Mouse (Mus musculus) left cerebral cortex, postnatal 25 days (tissue): Measurements from ENCODE around the gene Rab37. TPM values are rescaled to one million over a fixed set of nuclear protein-coding genes. Genes with fewer than 3 reads are reported as not detected.

Source experiments
- DNase-seq, 2 experiments: peaks; one replicate each; pipeline ENCODE4 v3.0.0; 2022; ENCODE audit warnings: low spot score in 2 of 2, mixed read lengths in 1 of 2
- intact Hi-C: fragments of 180-260 bp; cut with DNase I; formaldehyde crosslinking; loops from one replicate; pipeline ENCODE4 v1.15.1; 2025
- total RNA-seq, 2 experiments: library from RNA; stranded (reverse); gene quantifications; 2 replicates each; pipeline ENCODE4 v1.2.3; 2021

Gene Rab37
- total RNA-seq, 2 experiments from 2014 or later, result 0.76 to 0.99 TPM

DNA sequence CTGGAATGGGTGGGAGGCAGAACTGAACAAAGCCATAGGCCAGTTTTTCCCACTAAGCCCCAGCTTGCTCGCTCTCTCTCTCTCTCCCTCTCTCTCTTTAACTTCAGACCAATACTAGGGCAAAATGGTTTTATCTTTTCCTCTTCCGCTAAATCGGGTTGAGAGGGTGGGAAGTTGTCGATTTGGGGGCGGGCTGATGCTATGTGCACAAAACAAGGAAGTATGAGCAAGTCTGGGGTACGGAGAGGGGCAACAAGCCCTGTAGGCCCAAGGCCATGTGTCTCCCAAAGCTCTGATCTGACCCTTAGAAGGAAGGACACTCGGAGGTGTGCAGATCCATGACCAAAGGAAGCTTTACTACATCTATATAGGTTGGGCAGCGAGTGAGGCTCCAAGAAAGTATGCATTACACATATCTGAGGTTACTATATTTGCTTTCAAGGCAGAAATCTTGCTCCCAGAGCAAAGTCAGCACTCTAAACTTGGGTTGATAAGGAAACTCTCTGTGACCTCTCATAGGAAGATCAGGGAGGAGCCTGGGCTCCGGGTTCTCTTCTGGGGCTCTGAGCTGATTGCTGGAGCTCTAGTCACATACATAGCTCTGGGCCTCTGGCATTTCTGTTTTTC is 70.5 kb downstream of the Rab37 start:
- intact Hi-C loops, result loop anchor here (2.0 kb wide), 2 partner anchors 15 to 109 kb away; no protein-coding TSS in a partner anchor
- no peak for DNase-seq

DNA sequence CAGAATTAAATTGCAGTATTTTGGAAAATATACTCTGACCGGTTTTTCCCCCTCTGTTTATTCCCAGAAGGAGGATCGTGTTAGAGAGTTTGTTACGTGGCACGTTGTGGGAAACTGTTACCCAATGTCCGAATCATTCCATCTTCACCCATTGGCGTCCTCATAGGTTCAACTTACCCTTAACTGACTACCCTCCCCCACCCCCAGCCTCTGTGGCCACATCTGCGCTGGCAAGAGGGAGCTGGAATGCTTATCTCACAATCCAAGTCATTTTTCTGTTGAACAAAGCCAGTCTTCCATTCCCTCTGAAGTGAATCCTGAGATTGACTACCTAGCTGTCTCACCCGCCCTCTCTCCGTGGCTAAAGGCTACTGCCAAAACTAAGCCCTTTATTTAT is 71.0 kb downstream of the Rab37 start:
- DNase-seq, result no peak

DNA sequence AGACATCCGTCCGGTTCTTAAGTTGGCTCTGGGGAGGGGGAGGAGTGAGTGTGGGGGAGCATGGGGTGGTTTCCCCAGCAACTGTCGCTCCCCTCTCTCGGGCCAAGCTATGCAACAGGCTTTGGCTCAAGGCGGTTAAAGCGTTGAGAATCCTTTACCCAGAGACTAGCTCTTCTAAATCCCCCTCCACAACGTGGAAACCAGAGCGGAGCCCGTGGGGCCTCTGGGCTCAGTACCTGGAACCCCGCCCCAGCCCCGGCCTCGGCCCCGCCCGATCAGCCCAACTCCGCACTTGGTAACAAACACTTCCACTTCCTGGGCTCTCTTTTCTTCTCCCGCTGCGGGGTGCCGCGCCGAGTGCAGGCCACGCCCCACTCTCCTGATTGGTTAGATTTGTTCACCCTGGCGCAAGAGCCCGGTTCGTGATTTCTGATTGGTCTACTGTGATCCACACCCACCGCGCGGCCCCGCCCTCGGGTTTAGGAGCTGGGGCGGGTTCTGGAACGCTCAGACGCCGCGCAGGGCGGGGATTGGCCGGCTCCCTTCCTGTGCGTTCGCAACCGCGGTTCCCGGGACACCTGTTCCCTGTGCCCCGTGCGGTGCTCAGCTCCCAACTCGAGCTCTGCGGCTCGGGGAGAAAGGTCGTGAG is 71.7 kb downstream of the Rab37 start, which contains the start of gene Slc9a3r1:
TSS of gene Slc9a3r1 (plus strand) at position 510 of the 649 bp plus-strand sequence.
- intact Hi-C loops, result loop anchor here (2.0 kb wide), 1 partner anchor 14 kb away; no protein-coding TSS in a partner anchor

More for the DNA sequence above, 71.0 kb downstream of the Rab37 start:
- intact Hi-C loops, result loop anchor here (2.0 kb wide), 1 partner anchor 15 kb away; no protein-coding TSS in a partner anchor

DNA sequence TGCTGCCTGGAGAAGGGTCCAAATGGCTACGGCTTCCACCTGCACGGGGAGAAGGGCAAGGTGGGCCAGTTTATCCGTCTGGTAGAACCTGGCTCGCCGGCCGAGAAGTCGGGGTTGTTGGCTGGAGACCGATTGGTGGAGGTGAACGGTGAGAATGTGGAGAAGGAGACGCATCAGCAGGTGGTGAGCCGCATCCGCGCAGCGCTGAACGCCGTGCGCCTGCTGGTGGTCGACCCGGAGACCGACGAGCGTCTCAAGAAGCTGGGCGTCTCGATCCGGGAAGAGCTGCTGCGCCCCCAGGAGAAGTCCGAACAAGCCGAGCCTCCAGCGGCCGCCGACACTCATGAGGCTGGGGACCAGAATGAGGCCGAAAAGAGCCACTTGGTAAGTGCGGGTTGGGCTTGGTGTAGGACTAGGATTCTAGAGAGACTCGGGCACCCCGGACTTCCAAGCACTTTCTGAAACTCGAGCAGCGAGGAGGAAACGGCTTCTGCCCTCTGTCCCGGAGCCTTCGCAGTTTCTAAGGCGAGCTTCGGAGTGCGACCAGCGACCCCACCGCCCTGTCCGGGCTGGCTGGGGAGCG is 72.4 kb downstream of the Rab37 start:
- intact Hi-C loops, result loop anchor here (2.0 kb wide), 1 partner anchor 13 kb away; no protein-coding TSS in a partner anchor
- DNase-seq, result no peak

More for the DNA sequence above, 71.7 kb downstream of the Rab37 start, which contains the start of gene Slc9a3r1:
- DNase-seq, result peak; percentile 90 to 94

DNA sequence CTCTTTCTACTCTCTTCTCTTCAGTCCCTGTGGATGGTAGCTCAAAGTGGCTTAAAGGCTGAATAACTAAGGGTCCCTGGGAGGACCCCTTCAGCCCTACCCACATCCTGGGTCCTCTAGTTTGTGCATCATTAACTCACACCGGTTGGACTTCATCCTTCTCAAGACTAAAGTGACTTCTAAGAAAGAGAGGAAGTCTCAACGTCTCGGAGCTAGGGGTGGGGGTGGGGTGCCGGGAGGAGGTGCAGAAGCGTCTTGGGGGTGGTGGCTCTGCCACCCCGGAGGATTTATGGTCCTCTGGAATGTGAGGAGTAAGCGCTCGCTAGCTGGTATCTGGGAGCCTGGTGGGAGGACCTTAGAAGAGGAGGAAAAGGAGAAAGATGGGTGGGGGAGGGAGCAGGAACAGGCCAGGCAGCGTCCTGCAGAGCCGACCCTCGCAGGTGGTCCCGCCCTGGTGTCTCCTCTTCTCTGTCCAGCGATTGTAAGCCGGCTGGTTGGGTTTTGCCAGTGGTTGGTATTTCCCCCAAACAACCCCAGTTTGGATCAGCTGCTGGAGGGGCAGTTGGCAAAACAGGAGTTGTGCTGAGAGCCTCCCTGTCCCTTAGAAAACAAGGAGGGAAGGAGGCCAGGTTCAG is 73.2 kb downstream of the Rab37 start:
- DNase-seq, result no peak

DNA sequence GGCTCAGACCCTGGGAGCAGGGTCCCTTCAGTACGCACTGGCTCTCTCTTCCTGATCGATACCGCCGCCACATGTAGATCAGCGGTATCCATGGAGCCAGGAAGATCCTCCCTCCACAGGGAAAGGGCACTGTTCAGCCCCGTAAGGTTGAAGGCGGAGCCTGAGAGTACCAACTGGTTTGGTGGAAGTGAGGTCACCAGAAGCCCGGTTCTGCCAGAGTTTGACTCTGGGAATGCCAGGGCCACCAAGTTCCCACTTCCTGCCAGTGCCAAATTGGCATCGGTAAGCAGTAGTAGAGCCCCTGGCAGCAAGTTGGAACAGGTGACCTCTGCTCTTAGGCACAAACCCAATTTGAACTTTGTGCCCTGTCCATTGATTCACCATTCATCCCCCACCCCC is 73.7 kb downstream of the Rab37 start:
- DNase-seq, result peak; percentile 21 to 54
- intact Hi-C loops, result no loop called here

More for the DNA sequence above, 73.2 kb downstream of the Rab37 start:
- intact Hi-C loops, result no loop called here

DNA sequence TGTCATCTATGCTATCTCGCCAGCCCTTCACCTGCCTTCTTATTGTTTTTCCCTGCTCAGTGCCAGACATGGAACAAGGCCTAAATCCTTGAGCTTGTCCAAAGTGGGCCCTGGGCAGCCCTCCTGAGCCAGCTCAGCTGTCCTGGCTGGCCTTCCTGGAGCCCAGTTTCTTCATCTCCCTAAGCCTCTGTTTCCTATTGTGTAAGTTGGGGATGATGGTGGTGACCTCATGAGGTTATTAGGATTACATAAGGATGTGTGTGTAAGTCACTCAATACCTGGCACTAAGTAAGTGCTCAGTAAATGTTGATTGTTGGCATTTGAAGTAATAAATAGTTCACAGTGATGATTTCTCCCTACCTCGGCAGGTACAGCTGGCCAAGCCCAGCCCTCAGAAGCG is 75.5 kb downstream of the Rab37 start:
- intact Hi-C loops, result no loop called here
- DNase-seq, result no peak

DNA sequence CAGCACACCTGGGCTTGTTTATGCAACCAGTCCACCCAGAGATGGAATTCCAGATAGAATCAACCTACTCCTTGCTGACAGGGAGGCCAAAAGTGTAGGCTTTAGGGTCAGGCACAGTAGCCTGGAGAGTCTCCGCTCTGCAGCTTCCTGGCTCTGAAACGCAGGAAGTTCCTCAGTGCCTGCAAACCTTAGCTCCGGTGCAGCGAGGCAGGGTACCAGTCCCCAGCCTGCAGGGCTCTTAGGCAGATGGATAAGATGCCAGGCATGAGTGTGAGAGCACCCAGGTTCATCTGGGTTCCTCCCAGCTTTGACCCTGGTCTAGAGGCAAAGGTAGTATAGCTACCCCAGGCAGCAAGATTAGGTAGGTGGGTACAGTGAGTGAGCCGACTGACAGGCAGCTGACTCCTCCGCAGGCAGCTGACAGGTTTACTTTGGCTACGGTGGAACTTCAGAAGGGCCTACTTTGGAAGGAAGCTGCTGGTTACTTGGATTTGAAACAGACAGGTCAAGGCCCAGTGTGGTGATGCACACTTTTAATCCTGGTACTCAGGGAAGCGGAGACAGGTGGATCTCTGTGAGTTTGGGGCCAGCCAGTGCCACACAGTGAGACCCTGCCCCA is 76.5 kb downstream of the Rab37 start:
- DNase-seq, result no peak
- intact Hi-C loops, result no loop called here

DNA sequence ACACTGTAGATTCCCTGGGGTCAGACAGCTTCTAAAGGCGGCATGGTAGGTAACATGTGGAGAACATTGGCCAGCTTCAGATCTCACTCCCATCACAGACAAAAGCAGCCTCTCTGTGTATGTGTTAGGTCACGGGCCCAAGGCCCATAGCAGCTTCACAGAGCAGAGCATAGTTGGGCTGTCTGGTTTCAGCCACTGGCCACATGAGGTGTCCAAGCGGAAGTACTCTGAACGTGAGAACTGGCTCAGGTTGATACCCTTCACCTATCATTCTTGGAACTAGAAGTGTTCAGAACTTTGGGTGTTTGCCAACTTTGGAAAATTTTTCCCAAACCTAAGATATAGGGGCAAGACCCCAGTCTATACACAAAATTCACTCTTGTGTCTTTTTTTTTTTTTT is 78.2 kb downstream of the Rab37 start:
- intact Hi-C loops, result no loop called here
- DNase-seq, result no peak

DNA sequence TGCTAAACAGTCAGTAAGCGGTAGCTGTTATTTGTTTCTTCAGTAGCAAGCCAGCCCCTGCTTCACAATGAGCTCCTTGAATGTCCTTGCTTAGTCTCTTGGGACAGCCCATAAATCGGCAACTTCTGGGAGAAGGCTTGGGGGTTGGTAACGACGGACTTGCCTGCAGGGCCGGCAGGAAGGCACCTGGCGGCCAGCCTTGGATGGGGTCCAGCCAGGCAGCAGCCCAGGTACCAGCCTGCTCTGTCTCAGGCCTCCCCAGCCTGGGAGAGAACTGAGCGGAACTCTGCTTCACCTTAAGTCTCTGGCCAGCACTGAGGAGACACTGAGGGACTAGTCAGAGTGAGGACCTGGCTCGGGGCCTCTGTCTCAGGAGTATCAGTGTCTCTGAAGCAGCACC is 79.9 kb downstream of the Rab37 start:
- intact Hi-C loops, result no loop called here
- no peak for DNase-seq

DNA sequence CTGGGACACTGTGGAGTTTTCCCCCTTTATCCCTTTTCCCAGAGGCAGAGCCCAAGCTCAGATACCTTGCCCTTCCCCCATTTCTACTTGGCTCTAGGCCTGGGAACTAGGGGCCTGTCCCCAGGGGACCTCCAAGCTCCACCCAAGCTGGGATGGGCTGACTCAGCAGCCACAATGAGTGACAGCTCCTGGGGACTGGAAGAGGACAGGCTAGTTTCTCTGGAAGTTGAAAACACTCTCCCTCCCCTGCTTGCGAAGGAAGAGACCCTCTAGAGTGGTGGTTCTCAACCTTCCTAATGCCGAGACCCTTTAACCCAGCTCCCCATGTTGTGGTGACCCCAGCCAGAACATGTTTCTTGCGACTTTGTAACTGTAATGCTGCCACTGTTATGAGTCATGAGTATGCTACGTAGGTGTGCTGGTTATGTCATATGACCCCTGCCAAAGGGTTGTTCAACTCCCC is 81.6 kb downstream of the Rab37 start:
- no peak for DNase-seq
- intact Hi-C loops, result no loop called here

DNA sequence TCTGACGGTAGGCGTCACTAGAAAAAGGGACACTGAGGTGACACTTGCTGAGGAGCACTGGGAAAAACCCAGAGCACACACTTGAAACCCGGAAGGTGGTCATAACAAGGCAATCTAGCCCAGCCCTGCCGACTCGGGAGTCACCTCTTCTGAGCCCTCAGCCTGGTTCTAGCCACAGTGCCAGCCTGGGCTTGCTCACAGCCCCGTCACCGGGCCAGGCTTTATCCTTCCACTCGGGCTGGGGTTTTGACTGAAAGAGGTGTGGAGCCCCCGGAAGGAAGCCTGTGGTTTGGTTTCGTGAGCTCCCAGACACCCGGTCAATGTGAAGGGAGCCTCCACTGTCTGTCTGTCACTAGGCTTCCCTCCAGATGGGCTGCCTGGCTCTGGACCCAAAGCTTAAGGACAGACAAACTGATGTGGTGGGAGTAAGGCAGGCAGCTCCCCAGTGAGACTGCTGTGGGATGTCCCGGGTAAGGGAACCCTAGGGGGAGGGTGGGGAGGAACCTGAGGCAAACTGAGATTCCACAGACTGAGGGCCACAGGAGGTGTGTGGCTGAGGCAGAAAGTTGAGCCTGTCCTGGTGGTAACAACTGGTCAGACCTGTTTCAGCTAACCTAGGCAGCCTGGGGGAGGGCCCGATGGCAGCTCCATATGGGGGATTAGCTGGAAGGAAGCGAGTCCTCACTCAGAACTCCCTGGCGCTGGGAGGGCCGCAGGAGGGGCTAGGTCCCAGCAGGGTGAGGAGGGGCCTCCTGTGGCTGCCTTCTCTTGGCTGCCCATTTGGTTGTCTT is 82.5 kb downstream of the Rab37 start:
- no peak for DNase-seq

DNA sequence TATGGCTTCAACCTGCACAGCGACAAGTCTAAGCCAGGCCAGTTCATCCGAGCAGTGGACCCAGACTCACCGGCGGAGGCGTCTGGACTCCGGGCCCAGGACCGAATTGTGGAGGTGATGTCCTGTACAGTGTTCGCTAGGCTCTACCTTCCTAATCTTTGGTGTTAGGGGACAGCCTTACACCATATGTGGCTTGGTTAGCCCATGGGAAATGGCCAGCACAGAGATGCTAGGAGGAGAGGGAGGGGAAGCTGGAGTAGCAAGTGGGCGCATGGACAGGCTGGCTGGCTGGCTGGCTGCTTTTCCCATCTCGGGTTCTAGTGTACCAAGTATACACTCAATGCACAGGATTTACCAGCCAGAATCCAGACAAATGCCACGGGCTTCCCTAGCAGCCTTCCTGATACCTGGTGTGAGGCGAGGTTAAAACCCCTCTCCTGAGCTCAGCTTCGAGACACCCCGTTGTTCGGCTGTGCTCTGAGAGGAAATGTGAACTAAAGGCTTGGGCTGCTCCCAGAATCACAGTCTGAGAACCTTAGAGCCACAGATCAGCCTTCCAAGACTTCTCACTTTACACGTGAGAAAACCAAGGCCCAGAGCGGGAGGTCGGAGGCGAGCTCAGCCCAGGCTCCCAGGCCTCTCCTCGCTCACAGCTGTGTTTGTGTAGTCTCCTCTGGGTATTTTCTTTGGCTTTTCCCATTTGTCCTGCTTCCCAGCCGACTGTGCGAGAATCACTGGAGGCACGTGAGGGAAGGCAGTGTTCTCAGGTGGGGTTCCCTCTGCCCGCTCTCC is 85.4 kb downstream of the Rab37 start:
- intact Hi-C loops, result loop anchor here (2.0 kb wide), 1 partner anchor 14 kb away; the partner anchor contains the start of gene Slc9a3r1

More for the DNA sequence above, 82.5 kb downstream of the Rab37 start:
- intact Hi-C loops, result no loop called here

DNA sequence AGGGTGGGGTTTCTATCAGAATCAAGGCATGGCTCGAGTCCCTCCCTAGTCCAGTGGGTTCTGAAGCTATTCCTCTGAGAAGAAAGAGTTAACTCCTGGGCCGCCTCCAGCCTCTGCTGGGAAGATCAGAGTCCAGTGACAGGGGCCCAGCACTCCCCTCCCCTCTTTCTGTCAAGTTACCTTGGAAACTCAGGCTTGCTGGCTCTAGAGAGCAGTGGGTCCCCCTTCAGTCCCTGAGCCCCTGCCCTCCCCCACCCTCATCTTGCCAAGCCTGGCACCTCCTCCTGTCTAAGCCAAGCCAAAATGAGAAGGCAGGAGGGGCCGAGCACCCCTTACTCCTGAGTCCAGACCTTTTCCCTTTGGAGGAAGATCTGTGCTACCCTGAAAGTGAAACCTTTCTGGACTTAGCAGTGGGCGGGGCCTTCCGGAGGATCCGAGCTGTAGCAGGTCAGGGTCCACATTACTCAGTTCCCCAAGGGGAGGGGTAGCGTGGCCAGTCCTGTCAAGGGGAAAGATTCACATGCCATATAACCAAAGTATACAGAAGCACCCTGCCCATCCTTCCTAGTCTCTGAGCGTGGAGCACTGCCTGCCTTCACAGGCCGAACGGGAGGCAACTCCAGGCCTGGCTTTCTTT is 86.4 kb downstream of the Rab37 start:
- no peak for DNase-seq
- intact Hi-C loops, result loop anchor here (2.0 kb wide), 1 partner anchor 15 kb away; the partner anchor contains the start of gene Slc9a3r1

More for the DNA sequence above, 85.4 kb downstream of the Rab37 start:
- peak in 1 of 2 experiments; percentile 12 for DNase-seq

DNA sequence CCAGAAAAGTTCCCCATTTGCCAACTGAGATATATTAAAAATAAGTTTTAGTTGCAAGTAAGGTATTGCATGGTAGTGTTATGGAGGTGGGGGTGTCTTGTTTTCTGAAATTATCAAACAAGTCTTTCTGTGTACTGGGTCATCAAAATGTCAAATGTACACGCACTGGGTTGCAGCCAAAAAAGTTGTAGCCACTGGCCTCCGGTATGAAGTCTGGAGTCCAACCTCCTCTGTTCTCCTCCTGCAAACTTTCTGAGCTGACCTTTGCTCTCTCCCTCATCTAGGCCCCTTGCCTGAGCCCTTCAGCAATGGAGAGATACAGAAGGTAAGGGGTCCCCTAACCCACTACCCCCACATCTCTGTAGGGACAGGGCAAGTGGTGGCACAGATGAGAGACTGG is 87.5 kb downstream of the Rab37 start:
- no peak for DNase-seq
- intact Hi-C loops, result no loop called here

DNA sequence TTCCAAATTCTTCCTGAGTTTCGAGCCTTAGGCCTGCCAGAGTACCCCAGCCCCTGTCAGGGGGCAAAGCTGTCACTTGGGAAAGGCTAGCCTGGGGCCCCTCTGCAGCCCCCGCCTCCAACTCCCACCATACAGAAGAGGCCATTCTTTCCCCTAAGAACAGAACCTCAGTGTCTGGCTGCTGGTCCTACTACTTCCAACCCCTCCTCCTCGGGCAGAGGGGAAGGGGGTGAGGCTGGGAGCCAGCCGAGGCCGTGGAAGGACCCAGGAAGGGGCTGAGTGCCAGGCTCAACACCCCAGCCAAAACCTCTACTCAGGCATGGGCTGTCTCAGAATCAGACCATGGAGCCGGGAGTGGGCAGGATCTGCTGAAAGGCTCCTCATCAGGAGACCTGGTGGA is 88.0 kb downstream of the Rab37 start:
- DNase-seq, result peak in 1 of 2 experiments; percentile 52
- intact Hi-C loops, result no loop called here

DNA sequence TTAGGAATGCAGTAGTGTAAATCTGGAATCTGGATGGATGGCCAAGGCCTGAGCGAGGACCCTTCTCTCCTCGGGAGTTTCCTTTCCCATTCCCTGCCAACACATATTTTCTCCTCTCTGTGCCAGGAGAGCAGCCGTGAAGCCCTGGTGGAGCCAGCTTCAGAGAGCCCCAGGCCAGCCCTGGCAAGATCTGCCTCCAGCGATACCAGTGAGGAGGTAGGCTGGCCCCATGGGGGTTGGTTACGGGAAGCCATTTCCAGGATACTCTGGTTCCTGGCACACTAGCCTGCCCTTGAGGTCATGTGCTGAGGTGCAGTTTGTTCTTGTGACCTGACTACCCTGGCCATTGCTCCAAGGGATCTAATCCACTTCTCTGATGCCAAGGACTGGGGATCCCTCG is 88.7 kb downstream of the Rab37 start:
- intact Hi-C loops, result no loop called here
- DNase-seq, result no peak
